Mouse (Mus musculus) MEL (cell line): ENCODE measurements around the gene Dnaaf3.

Source experiments
- CHD2 ChIP-seq: IDR thresholded peaks from 2 replicates; pipeline ENCODE4 v1.6.1; 2011; ENCODE audit warnings: low read length, improper control_type of control experiment
- CTCF ChIP-seq, 3 experiments: IDR thresholded peaks in 2 of 3; conservative IDR thresholded peaks in 1 of 3; 2 replicates each; pipeline ENCODE4 v1.5.1; 2011 to 2012; ENCODE audit warnings: low read length in 3 of 3, low read depth in 2 of 3, mild to moderate bottlenecking in 2 of 3, improper control_type of control experiment in 1 of 3, inconsistent platforms in 1 of 3, mixed read lengths in 1 of 3, moderate library complexity in 1 of 3; ENCODE audit not compliant: control insufficient read depth in 1 of 3, insufficient read depth in 1 of 3, poor library complexity in 1 of 3, severe bottlenecking in 1 of 3
- EP300 ChIP-seq, 2 experiments: IDR thresholded peaks; 2 replicates each; pipeline ENCODE4 v1.6.1; 2011; ENCODE audit warnings: improper control_type of control experiment in 2 of 2, low read length in 2 of 2, low read depth in 1 of 2, mild to moderate bottlenecking in 1 of 2
- ETS1 ChIP-seq: IDR thresholded peaks from 2 replicates; pipeline ENCODE4 v1.6.1; 2012; ENCODE audit warnings: low read depth, mild to moderate bottlenecking, inconsistent platforms, low read length, improper control_type of control experiment, moderate library complexity
- GATA1 ChIP-seq: IDR thresholded peaks from 2 replicates; pipeline ENCODE4 v1.6.1; 2011; ENCODE audit warnings: low read depth, low read length, improper control_type of control experiment
- MAX ChIP-seq: IDR thresholded peaks from 2 replicates; pipeline ENCODE4 v1.6.1; 2011; ENCODE audit warnings: low read length, improper control_type of control experiment
- MAZ ChIP-seq: IDR thresholded peaks from 2 replicates; pipeline ENCODE4 v1.6.1; 2012; ENCODE audit warnings: low read depth, mild to moderate bottlenecking, inconsistent platforms, low read length, improper control_type of control experiment
- POLR2A ChIP-seq, 2 experiments: IDR thresholded peaks; 2 replicates each; pipeline ENCODE4 v1.6.1; 2011 to 2012; ENCODE audit warnings: low read length in 2 of 2, mild to moderate bottlenecking in 2 of 2, control low read depth in 1 of 2, improper control_type of control experiment in 1 of 2, low read depth in 1 of 2, moderate library complexity in 1 of 2; ENCODE audit not compliant: control insufficient read depth in 1 of 2, insufficient read depth in 1 of 2, poor library complexity in 1 of 2
- SIN3A ChIP-seq: IDR thresholded peaks from 2 replicates; pipeline ENCODE4 v1.6.1; 2012; ENCODE audit warnings: low read length, improper control_type of control experiment, inconsistent platforms
- SMC3 ChIP-seq: IDR thresholded peaks from 2 replicates; pipeline ENCODE4 v1.6.1; 2011; ENCODE audit warnings: low read depth, low read length, improper control_type of control experiment

GRCm38 (mm10) chr7:4537181-4537580, 4.9 kb upstream of the Dnaaf3 start:
- TF ChIP-seq POLR2A (IDR thresholded peaks at IDR 0.05; ENCODE audit: control insufficient read depth in 1 of 2, insufficient read depth in 1 of 2, low read depth in 1 of 2, low read length in 2 of 2, poor library complexity in 1 of 2) (no peak), SMC3 (no peak), CTCF (IDR thresholded peaks at IDR 0.05 in 2 of 3, conservative IDR thresholded peaks at IDR 0.05 in 1 of 3; ENCODE audit: control insufficient read depth in 1 of 3, insufficient read depth in 1 of 3, low read depth in 2 of 3, low read length in 3 of 3, poor library complexity in 1 of 3, severe bottlenecking in 1 of 3) (no peak), ETS1 (no peak), SIN3A (no peak), EP300 (IDR thresholded peaks at IDR 0.05; ENCODE audit: low read depth in 1 of 2, low read length in 2 of 2) (no peak), GATA1 (no peak), CHD2 (no peak), MAX (no peak), MAZ (no peak)
